Mouse (Mus musculus): ENCODE data around the gene Snx30. TPM values are rescaled to one million over a fixed set of nuclear protein-coding genes. Genes with fewer than 3 reads are reported as not detected.

Gene Snx30
- polyA plus RNA-seq, 1 experiment from 2014 or later = 9.3 TPM

DNA sequence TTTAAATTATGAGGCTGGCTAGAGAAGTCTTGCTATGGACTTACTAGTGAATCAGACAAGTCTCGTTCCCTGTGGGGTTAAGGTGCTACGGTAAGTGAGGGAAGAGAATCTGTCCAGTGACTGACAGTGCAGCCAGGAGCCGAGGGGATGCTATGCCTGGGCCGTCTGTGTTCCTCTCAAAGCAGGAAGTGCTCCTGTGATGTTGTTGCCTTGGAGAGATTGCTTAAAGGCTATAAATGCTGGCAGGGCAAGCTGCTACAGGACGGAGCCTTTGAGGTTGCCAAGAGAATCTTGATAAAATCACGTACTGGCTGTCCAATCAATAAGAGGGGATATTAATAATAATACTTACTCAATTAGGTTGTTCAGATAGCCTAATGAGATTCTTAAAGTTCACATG, 27.2 kb downstream of the Snx30 start:
- Histone ChIP-seq H3K27ac (no peak overlapping the region), H3K4me2 (no peak overlapping the region), H3K4me1 (no peaks in the 10 kb centered on the region), H3K9me3 (no peaks in the 10 kb centered on the region), H3K36me3 (no peaks in the 10 kb centered on the region), H3K4me3 (no peak overlapping the region), H3K9ac (no peak overlapping the region), H3K27me3 (no peaks in the 10 kb centered on the region)
- WGBS = 44% methylated on average over 6 of the region's 6 CpGs
- ATAC-seq (ENCODE audit: insufficient number of reproducible peaks, low FRiP score, low TSS enrichment, low read depth) = no peak

DNA sequence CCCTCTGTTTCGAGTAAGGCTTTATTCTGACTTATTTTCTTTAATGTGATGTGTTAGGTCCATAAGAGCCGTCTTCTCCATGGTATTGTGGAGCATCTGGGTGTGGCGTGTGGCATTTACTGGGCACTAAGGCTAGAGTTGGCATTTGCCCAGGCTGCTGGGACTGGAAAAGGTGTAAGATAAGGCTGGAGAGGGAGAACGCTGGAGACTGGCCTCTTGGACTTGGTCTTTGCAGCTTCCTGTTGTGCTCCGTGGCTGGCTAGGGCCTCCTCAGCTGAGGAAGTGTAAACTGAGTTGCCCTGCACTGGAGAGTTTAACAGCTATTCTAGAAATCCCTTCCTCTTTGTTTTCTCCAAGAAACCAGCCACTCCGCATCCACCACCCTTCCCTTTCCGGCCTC, 32.0 kb downstream of the Snx30 start:
- H3K27me3 ChIP-seq = no peaks in the 10 kb centered on the region
- 70% methylated on average over 7 of the region's 7 CpGs for WGBS
- ATAC-seq (ENCODE audit: insufficient number of reproducible peaks, low FRiP score, low TSS enrichment, low read depth) = no peak
- no peaks in the 10 kb centered on the region for H3K9me3 ChIP-seq
- H3K27ac ChIP-seq = peak overlapping the region; percentile 11; the same call in 1 of the 2 replicates
- H3K4me3 ChIP-seq = no peak overlapping the region
- peaks cover 5% of the 10 kb centered on the region; the same call in 1 of the 2 replicates for H3K4me1 ChIP-seq
- H3K36me3 ChIP-seq = no peaks in the 10 kb centered on the region
- H3K4me2 ChIP-seq = no peak overlapping the region
- H3K9ac ChIP-seq = no peak overlapping the region

- no peaks in the 10 kb centered on the region for H3K9me3 ChIP-seq
- no peak for ATAC-seq (ENCODE audit: insufficient number of reproducible peaks, low FRiP score, low TSS enrichment, low read depth)
- no peaks in the 10 kb centered on the region for H3K36me3 ChIP-seq
- peaks cover 8% of the 10 kb centered on the region; the same call in 1 of the 2 replicates for H3K4me1 ChIP-seq
- no peak overlapping the region for H3K4me3 ChIP-seq
- H3K27me3 ChIP-seq = no peaks in the 10 kb centered on the region
- no peak overlapping the region for H3K27ac ChIP-seq
- no peak overlapping the region for H3K9ac ChIP-seq
- WGBS = 65% methylated on average over 15 of the region's 15 CpGs
- no peak overlapping the region for H3K4me2 ChIP-seq
Measured at GRCm38 (mm10) chr4:59844460-59845244, 39.0 kb downstream of the Snx30 start.

DNA sequence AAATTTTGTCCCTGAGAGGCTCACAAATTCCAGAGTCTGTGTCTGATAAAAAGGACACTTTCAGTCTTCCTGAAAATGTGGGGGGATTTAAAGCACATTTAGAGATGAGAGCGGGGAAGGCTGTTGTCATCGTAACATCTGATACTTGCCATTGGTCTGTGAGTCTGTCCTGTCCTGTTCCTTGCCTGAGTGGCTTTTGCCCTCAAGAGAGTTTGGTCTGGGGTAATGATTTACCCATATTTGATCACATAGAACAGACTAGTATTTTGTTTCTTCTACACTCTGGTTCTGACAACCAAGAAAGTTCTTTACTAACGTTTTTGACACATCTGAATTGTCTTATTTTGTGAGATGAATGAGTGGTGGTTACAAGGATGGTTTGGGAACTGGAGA, 39.6 kb downstream of the Snx30 start:
- WGBS = 84% methylated on average over 3 of the region's 3 CpGs
- Histone ChIP-seq H3K9me3 (no peaks in the 10 kb centered on the region), H3K27ac (no peak overlapping the region)

GRCm38 (mm10) chr4:59847447-59847846, 41.8 kb downstream of the Snx30 start:
- H3K36me3 ChIP-seq = no peaks in the 10 kb centered on the region
- no peak for ATAC-seq (ENCODE audit: insufficient number of reproducible peaks, low FRiP score, low TSS enrichment, low read depth)
- H3K9me3 ChIP-seq = no peaks in the 10 kb centered on the region
- no peak overlapping the region for H3K9ac ChIP-seq
- peaks cover 11% of the 10 kb centered on the region; the same call in 1 of the 2 replicates for H3K4me1 ChIP-seq
- 86% methylated on average over 5 of the region's 5 CpGs for WGBS
- H3K27me3 ChIP-seq = no peaks in the 10 kb centered on the region
- H3K27ac ChIP-seq = no peak overlapping the region
- H3K4me3 ChIP-seq = no peak overlapping the region
- H3K4me2 ChIP-seq = no peak overlapping the region

More for the DNA sequence above, 39.6 kb downstream of the Snx30 start:
- Histone ChIP-seq H3K27me3 (no peaks in the 10 kb centered on the region), H3K4me3 (no peak overlapping the region), H3K4me1 (peaks cover 12% of the 10 kb centered on the region; the same call in 1 of the 2 replicates), H3K4me2 (no peak overlapping the region), H3K9ac (no peak overlapping the region), H3K36me3 (no peaks in the 10 kb centered on the region)
- no peak for ATAC-seq (ENCODE audit: insufficient number of reproducible peaks, low FRiP score, low TSS enrichment, low read depth)

DNA sequence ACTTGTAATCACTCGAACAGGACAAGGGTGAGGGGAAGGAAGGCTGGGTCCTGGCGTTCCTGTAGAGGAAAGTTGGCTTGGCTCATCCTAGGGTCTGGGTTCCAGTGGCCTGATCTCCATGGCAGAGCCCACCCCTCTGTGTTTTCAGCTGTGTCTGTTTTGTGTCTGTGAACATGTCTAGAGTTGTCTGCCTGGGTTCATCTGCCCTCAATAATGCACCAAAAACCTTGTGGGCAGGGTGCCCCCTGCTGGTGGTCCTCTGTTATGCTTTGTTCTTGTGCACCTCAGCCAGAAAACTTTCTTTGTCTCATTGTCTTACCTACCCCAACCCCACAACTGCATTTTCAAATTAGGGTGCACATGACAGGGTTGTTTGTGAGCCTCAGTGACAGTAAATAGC, 44.5 kb downstream of the Snx30 start:
- Histone ChIP-seq H3K9me3 (no peaks in the 10 kb centered on the region), H3K36me3 (no peaks in the 10 kb centered on the region), H3K27ac (no peak overlapping the region), H3K4me1 (peaks cover 7% of the 10 kb centered on the region; the same call in 1 of the 2 replicates), H3K4me2 (no peak overlapping the region), H3K27me3 (no peaks in the 10 kb centered on the region), H3K9ac (no peak overlapping the region), H3K4me3 (no peak overlapping the region)
- 61% methylated on average over 2 of the region's 2 CpGs for WGBS
- ATAC-seq (ENCODE audit: insufficient number of reproducible peaks, low FRiP score, low TSS enrichment, low read depth) = no peak

DNA sequence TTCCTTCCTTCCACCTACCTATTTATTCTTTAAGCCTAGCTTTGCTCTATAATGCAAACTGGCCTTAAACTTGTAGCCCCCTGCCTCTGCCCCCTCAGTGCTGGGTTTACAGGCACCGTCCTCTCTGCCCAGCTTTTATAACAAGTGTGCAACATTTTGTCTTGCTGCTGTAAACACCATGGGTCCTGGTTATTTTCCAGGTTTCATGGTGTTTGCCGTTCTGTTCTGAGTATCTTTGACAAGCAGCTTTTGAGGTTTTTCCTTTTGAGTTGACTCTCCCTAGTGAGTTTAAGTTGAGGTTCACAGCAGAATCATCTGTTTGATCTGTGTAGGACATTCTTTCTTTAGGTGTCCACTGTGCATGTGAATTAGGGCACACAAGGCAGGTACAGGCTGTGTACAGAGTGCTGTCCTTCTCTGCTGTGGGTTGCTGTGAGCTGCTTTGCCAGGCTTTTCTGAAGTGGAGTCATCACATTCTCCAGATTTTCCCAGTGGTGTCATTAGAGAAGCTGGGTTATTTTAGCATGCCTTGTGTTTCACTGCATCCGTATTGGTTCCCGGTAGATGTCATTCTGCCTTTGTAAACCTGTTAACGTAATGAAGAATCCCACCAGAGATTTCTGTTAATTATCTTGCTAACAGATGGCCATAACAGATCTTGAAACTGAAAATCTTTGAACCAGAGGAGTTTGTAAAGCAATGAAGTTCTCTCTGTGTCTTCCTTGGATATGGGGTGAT, 45.4 kb downstream of the Snx30 start:
- H3K9ac ChIP-seq = no peak overlapping the region
- H3K4me3 ChIP-seq = no peak overlapping the region
- H3K27ac ChIP-seq = no peak overlapping the region
- ATAC-seq (ENCODE audit: insufficient number of reproducible peaks, low FRiP score, low TSS enrichment, low read depth) = no peak
- H3K9me3 ChIP-seq = no peaks in the 10 kb centered on the region
- H3K4me2 ChIP-seq = no peak overlapping the region
- peaks cover 7% of the 10 kb centered on the region; the same call in 1 of the 2 replicates for H3K4me1 ChIP-seq
- 71% methylated on average over 5 of the region's 5 CpGs for WGBS
- H3K36me3 ChIP-seq = no peaks in the 10 kb centered on the region
- no peaks in the 10 kb centered on the region for H3K27me3 ChIP-seq

GRCm38 (mm10) chr4:59853155-59853554, 47.5 kb downstream of the Snx30 start:
- Histone ChIP-seq H3K4me3 (no peak overlapping the region), H3K9ac (no peak overlapping the region), H3K27ac (no peak overlapping the region), H3K9me3 (no peaks in the 10 kb centered on the region), H3K36me3 (peaks cover 6% of the 10 kb centered on the region; the same call in 1 of the 2 replicates), H3K4me2 (no peak overlapping the region), H3K27me3 (no peaks in the 10 kb centered on the region), H3K4me1 (peaks cover 7% of the 10 kb centered on the region; the same call in 1 of the 2 replicates)
- no peak for ATAC-seq (ENCODE audit: insufficient number of reproducible peaks, low FRiP score, low TSS enrichment, low read depth)
- WGBS = 95% methylated on average over 5 of the region's 7 CpGs

DNA sequence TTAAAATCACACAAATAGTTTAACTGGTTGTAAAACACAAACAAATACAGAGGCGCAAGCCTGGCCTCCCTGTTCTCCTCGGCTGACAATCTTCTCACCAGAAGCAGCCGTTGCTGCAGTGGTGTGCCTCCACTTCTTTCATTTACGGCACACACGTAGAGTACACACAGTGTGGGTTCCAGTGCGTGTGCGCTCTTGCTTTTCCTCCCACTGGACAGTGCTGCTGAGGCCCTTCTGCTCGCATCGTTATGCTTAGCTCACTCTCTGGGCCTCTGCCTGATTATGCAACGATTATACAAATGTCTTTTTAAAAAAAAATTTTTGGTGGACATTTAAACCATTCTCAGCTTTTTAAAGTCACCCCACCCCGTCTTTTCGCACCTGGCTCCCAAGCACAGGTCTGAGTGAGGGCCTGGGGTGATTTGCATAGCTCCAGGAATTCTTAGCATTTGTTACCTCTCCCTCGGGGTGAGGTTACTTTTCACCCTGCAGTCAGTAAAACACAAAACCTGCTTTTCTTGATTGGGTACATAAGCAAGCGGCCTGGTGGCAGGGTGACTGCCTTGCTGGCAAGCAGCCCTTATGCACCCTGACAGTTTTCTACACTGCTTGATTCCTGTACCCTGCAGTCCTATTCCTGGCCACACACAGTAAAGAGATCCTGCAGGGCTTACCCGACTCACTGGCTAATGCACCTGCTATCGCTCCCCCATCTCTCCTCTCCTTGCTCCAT, 54.2 kb downstream of the Snx30 start:
- Histone ChIP-seq H3K9me3 (no peaks in the 10 kb centered on the region), H3K9ac (no peak overlapping the region), H3K36me3 (peaks cover 6% of the 10 kb centered on the region; the same call in 1 of the 2 replicates), H3K4me1 (0 out of 2 replicates have a peak, but pooled peaks cover 4% of the 10 kb centered on the region), H3K4me3 (no peak overlapping the region), H3K27me3 (no peaks in the 10 kb centered on the region), H3K4me2 (no peak overlapping the region), H3K27ac (no peak overlapping the region)
- ATAC-seq (ENCODE audit: insufficient number of reproducible peaks, low FRiP score, low TSS enrichment, low read depth) = no peak
- 53% methylated on average over 16 of the region's 16 CpGs for WGBS

DNA sequence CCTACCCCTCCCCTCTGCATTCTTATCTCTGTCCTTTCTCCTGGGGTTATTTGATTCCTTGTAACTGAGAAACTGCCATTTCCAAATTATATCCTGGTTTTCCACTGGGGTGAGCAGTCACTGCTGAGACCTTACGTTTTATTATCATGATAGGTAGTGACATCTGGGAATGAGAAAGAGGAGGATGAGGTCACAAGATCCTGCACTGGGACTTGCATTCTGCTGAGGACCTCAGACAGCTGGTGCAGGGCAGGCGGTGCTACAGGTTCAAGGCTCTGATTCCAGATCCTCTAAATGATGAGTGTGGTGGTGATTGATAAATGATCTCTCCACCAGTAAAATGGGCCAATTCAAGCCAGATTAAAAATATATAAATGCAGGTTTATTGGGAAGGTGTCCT, 54.8 kb downstream of the Snx30 start:
- no peak overlapping the region for H3K4me3 ChIP-seq
- no peaks in the 10 kb centered on the region for H3K9me3 ChIP-seq
- H3K27ac ChIP-seq = no peak overlapping the region
- no peak overlapping the region for H3K9ac ChIP-seq
- H3K36me3 ChIP-seq = peaks cover 6% of the 10 kb centered on the region; the same call in 1 of the 2 replicates
- no peak overlapping the region for H3K4me2 ChIP-seq
- 46% methylated on average over 2 of the region's 2 CpGs for WGBS
- H3K4me1 ChIP-seq = 0 out of 2 replicates have a peak, but pooled peaks cover 4% of the 10 kb centered on the region
- ATAC-seq (ENCODE audit: insufficient number of reproducible peaks, low FRiP score, low TSS enrichment, low read depth) = no peak
- H3K27me3 ChIP-seq = no peaks in the 10 kb centered on the region

DNA sequence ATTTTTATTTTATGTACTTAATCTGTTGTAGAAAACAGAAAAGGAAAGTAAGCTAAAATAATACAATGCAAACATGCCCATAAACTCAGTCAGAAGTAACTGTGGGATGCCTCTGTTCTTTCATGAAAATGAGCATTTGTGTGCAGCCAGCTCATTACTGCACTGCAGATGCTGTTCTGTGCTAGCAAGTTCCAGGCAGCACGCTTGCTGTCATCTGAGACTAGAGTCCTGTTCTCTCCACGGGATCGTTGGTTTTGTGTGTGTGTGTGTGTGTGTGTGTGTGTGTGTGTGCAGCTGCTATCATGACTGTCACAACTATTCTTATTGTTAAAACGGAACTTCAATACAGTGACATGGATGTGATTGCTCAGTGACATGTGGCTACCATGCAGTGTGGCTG, 56.2 kb downstream of the Snx30 start:
- no peaks in the 10 kb centered on the region for H3K9me3 ChIP-seq
- H3K36me3 ChIP-seq = peaks cover 6% of the 10 kb centered on the region; the same call in 1 of the 2 replicates
- no peak overlapping the region for H3K9ac ChIP-seq
- no peak overlapping the region for H3K4me3 ChIP-seq
- 33% methylated on average over 4 of the region's 4 CpGs for WGBS
- H3K27me3 ChIP-seq = no peaks in the 10 kb centered on the region
- no peak overlapping the region for H3K27ac ChIP-seq
- 0 out of 2 replicates have a peak, but pooled peaks cover 4% of the 10 kb centered on the region for H3K4me1 ChIP-seq
- ATAC-seq (ENCODE audit: insufficient number of reproducible peaks, low FRiP score, low TSS enrichment, low read depth) = no peak
- H3K4me2 ChIP-seq = no peak overlapping the region

Measured in limb, embryonic 15.5 days (tissue).